Mouse (Mus musculus) hindbrain, embryonic 11.5 days (tissue): ENCODE measurements around the gene Vgll4. TPM values are rescaled to one million over a fixed set of nuclear protein-coding genes. Genes with fewer than 3 reads are reported as not detected.

Experiments used
- ATAC-seq: fragments of 200-750 bp; cut with Nextera tagmentation; 2 replicates; pipeline ENCODE4 v1.8.0; 2017; ENCODE audit warnings: mild to moderate bottlenecking, moderate TSS enrichment, moderate library complexity; ENCODE audit not compliant: low FRiP score
- DNase-seq: peaks from one replicate; pipeline ENCODE4 v3.0.0-alpha.2; 2015; ENCODE audit warnings: low spot score
- H3K27ac ChIP-seq: fragments of 300-500 bp; sonication (generic); 2 replicates; pipeline ENCODE4 v1.5.1; 2014; ENCODE audit warnings: mild to moderate bottlenecking, low read depth, low read length
- H3K27me3 ChIP-seq: fragments of 300-500 bp; sonication (generic); 2 replicates; pipeline ENCODE4 v1.6.1; 2014; ENCODE audit warnings: mild to moderate bottlenecking, low read length, moderate library complexity, mixed read lengths; ENCODE audit not compliant: control insufficient read depth, insufficient read depth
- H3K36me3 ChIP-seq: fragments of 300-500 bp; sonication (generic); 2 replicates; pipeline ENCODE4 v1.6.1; 2014; ENCODE audit warnings: mild to moderate bottlenecking, low read length, moderate library complexity, mixed read lengths; ENCODE audit not compliant: control insufficient read depth, insufficient read depth
- H3K4me1 ChIP-seq: fragments of 300-500 bp; sonication (generic); replicated peaks from 2 replicates; pipeline ENCODE4 v1.6.1; 2014; ENCODE audit warnings: low read length, mixed read lengths; ENCODE audit not compliant: control insufficient read depth, insufficient read depth
- H3K4me2 ChIP-seq: fragments of 300-500 bp; sonication (generic); replicated peaks from 2 replicates; pipeline ENCODE4 v1.6.1; 2014; ENCODE audit warnings: mild to moderate bottlenecking, low read depth, low read length
- H3K4me3 ChIP-seq: fragments of 300-500 bp; sonication (generic); 2 replicates; pipeline ENCODE4 v1.5.1; 2014; ENCODE audit warnings: low read depth, low read length
- H3K9ac ChIP-seq: fragments of 300-500 bp; sonication (generic); 2 replicates; pipeline ENCODE4 v1.6.1; 2014; ENCODE audit warnings: low read depth, low read length
- H3K9me3 ChIP-seq: fragments of 300-500 bp; sonication (generic); 2 replicates; pipeline ENCODE4 v1.6.1; 2016; ENCODE audit warnings: low read length; ENCODE audit not compliant: control insufficient read depth
- WGBS: fragments of 180-500 bp; shearing (Covaris S2); extraction: QIAGEN DNeasy Blood & Tissue Kit; methylation state at CpG from one replicate; pipeline ENCODE4 v1.1.7; 2014; 5-methylcytosine and 5-hydroxymethylcytosine counted together
- polyA plus RNA-seq: library from polyadenylated mRNA; unstranded; fragments of >200 nt; fragmentation: Nextera tagmentation; extraction: Ambion mirVana; gene quantifications from 2 replicates; pipeline ENCODE4 v1.2.1, GENCODE M21; 2014

Vgll4 gene
- polyA plus RNA-seq, 1 experiment from 2014 or later, result 59.3 TPM

GRCm38 (mm10) chr6:114988619-114988980, 18.8 kb upstream of the Vgll4 start:
- Histone ChIP-seq H3K36me3 (no peaks in the 10 kb centered on the region), H3K4me3 (no peak overlapping the region), H3K4me1 (no peaks in the 10 kb centered on the region), H3K27ac (no peak overlapping the region), H3K27me3 (no peaks in the 10 kb centered on the region), H3K4me2 (no peak overlapping the region), H3K9me3 (no peaks in the 10 kb centered on the region), H3K9ac (no peak overlapping the region)
- DNase-seq (no peak), ATAC-seq (no peak)
- 58% methylated on average over 3 of the region's 3 CpGs for WGBS

DNA sequence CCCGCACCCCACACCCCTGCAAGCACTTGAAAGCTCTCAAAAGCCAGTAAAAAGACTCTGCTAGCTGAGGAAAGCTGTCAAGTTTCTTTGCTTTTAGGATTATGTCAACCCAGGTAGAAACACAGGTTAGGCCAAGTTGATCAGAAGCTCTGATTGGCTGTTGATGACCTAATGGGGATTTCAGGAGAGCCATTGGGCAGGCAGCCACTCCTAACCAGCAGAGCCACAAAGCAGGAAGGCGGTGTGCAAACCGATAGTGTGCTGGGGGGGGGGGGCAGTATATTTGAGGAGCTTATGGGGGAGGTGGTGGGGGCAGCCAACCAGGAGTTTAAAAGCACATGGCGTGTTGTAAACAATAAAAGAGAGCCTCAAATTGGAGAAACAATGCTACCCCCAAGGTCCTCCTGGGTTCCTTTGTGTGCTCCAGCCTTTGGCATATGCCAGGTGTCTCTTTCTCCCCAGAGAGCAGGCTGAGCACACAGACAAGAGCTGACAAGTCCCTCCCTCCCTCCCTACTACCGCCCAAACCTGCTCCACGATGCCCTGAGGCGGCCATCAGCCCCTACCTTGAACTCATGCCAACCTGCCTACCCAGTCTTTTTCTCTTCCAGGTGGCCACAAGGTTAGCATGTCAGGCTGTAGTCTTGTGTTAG, 18.3 kb upstream of the Vgll4 start:
- 77% methylated on average over 7 of the region's 7 CpGs for WGBS
- DNase-seq (no peak), ATAC-seq (no peak)
- no peaks in the 10 kb centered on the region for H3K9me3 ChIP-seq
- no peaks in the 10 kb centered on the region for H3K4me1 ChIP-seq
- H3K27ac ChIP-seq, result no peak overlapping the region
- H3K36me3 ChIP-seq, result no peaks in the 10 kb centered on the region
- H3K4me3 ChIP-seq, result no peak overlapping the region
- H3K27me3 ChIP-seq, result no peaks in the 10 kb centered on the region
- no peak overlapping the region for H3K9ac ChIP-seq
- H3K4me2 ChIP-seq, result no peak overlapping the region

DNA sequence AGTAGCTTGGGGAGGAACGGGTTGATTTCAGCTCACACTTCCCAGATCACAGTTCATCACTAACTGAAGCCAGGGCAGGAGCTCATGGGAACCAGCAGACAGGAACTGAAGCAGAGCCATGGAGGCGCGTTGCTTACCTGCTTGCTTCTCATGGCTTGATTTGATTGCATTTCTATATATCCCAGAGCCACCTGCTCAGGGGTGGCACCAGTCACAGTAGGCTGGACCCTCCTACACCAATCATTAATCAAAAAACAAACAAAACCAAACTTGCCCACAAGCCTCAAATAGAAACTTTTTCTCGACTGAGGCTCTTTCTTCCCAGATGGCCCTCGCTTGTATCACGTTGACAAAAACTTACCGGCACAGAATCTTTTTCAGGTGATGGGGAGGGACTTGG, 12.9 kb upstream of the Vgll4 start:
- no peak overlapping the region for H3K9ac ChIP-seq
- H3K36me3 ChIP-seq, result no peaks in the 10 kb centered on the region
- no peak overlapping the region for H3K4me3 ChIP-seq
- WGBS, result 79% methylated on average over 7 of the region's 7 CpGs
- no peaks in the 10 kb centered on the region for H3K9me3 ChIP-seq
- no peak overlapping the region for H3K4me2 ChIP-seq
- no peak overlapping the region for H3K27ac ChIP-seq
- no peaks in the 10 kb centered on the region for H3K4me1 ChIP-seq
- ATAC-seq (no peak), DNase-seq (no peak)
- no peaks in the 10 kb centered on the region for H3K27me3 ChIP-seq

DNA sequence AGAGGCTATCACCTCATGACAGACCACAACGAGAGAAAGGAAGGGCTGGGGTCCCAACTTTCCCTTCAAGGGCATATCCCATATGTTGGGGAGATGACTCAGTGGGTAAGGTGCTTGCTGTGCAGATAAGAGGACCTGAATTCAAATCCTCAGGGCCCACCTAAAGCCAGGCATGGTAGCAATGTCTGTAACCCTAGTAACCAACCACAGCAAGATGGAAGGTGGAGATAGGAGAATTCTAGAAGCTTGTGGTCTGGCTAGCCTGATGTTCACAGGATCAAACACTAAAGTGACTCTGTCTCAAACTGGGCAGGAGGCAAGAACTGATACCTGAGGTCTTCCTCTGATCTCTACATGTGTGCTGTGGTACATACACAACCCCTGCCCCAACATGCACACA, 9.9 kb upstream of the Vgll4 start:
- Histone ChIP-seq H3K9me3 (no peaks in the 10 kb centered on the region), H3K4me1 (no peaks in the 10 kb centered on the region), H3K27ac (no peak overlapping the region), H3K4me3 (no peak overlapping the region), H3K27me3 (no peaks in the 10 kb centered on the region), H3K36me3 (no peaks in the 10 kb centered on the region), H3K4me2 (no peak overlapping the region), H3K9ac (no peak overlapping the region)
- ATAC-seq (no peak), DNase-seq (no peak)
- 58% methylated on average over 1 of the region's 1 CpGs for WGBS

- Histone ChIP-seq H3K27ac (no peak overlapping the region), H3K4me2 (no peak overlapping the region), H3K4me1 (no peaks in the 10 kb centered on the region), H3K36me3 (no peaks in the 10 kb centered on the region), H3K4me3 (no peak overlapping the region), H3K27me3 (no peaks in the 10 kb centered on the region), H3K9ac (no peak overlapping the region), H3K9me3 (no peaks in the 10 kb centered on the region)
- WGBS, result 83% methylated on average over 7 of the region's 7 CpGs
- no peak for ATAC-seq
- DNase-seq, result no peak
Observed at GRCm38 (mm10) chr6:114976915-114977419, 7.2 kb upstream of the Vgll4 start.

- peaks cover 4% of the 10 kb centered on the region for H3K27me3 ChIP-seq
- H3K4me3 ChIP-seq, result no peak overlapping the region
- 88% methylated on average over 1 of the region's 1 CpGs for WGBS
- no peak for ATAC-seq
- H3K4me1 ChIP-seq, result no peaks in the 10 kb centered on the region; the same call in 1 of the 2 replicates
- H3K9me3 ChIP-seq, result no peaks in the 10 kb centered on the region
- no peak overlapping the region for H3K4me2 ChIP-seq
- H3K36me3 ChIP-seq, result no peaks in the 10 kb centered on the region
- no peak overlapping the region for H3K27ac ChIP-seq
- DNase-seq, result no peak
- H3K9ac ChIP-seq, result no peak overlapping the region
Observed at GRCm38 (mm10) chr6:114974331-114974730, 4.5 kb upstream of the Vgll4 start.

DNA sequence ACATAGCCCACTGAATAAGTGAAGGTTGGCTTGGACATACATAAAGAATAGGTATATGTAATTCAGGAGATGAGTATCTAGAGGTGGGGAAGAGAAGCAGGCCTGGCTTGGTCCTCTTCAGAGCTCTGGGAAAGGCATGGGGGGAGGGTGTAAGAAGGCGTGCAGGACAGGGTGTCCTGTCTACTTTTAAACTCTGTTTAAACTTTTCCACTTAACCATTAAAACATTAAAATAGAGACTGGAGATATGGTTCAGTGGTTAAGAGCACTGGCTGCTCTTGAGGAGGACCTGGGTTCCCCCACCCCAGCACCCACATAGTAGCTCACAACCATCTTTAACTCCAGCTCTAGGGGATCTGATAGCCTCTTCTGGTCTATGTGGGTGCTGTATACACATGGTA, 3.2 kb upstream of the Vgll4 start:
- Histone ChIP-seq H3K27ac (no peak overlapping the region), H3K4me1 (no peaks in the 10 kb centered on the region; the same call in 1 of the 2 replicates), H3K9me3 (no peaks in the 10 kb centered on the region), H3K27me3 (peaks cover 9% of the 10 kb centered on the region), H3K36me3 (no peaks in the 10 kb centered on the region), H3K9ac (no peak overlapping the region), H3K4me3 (no peak overlapping the region), H3K4me2 (no peak overlapping the region)
- DNase-seq (no peak), ATAC-seq (no peak)
- 77% methylated on average over 1 of the region's 1 CpGs for WGBS

DNA sequence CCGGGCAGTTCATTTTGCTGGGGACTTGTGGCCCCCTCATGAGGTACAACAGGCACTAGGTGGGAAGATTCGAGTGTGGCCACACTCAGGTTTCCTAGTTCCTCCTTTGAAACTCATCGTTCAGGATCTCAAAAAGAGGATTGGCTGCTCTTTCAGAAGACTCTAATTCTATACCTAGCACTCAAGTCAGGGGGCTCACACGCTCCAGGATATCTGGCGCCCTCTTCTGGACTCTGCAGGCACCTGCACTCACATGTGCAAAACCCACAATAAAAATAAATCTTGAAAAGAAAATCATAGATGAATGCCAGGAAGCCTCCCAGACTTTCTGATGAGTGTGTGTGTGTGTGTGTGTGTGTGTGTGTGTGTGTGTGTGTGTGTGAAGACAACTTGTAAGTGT, 1.1 kb upstream of the Vgll4 start:
- H3K9me3 ChIP-seq, result no peaks in the 10 kb centered on the region
- WGBS, result 72% methylated on average over 5 of the region's 5 CpGs
- peak; percentile 37 for DNase-seq
- H3K27me3 ChIP-seq, result peaks cover 13% of the 10 kb centered on the region
- ATAC-seq, result no peak
- no peaks in the 10 kb centered on the region for H3K36me3 ChIP-seq
- no peak overlapping the region for H3K9ac ChIP-seq
- H3K4me2 ChIP-seq, result no peak overlapping the region
- no peak overlapping the region for H3K4me3 ChIP-seq
- H3K27ac ChIP-seq, result no peak overlapping the region
- H3K4me1 ChIP-seq, result no peaks in the 10 kb centered on the region; the same call in 1 of the 2 replicates

- DNase-seq, result peak; percentile 26
- Histone ChIP-seq H3K9ac (no peak overlapping the region), H3K4me2 (no peak overlapping the region), H3K9me3 (no peaks in the 10 kb centered on the region), H3K4me1 (no peaks in the 10 kb centered on the region; the same call in 1 of the 2 replicates), H3K4me3 (no peak overlapping the region), H3K27me3 (peaks cover 13% of the 10 kb centered on the region), H3K27ac (no peak overlapping the region), H3K36me3 (no peaks in the 10 kb centered on the region)
- 29% methylated on average over 6 of the region's 6 CpGs for WGBS
- ATAC-seq, result no peak
Observed at GRCm38 (mm10) chr6:114970386-114970785, 592 bp upstream of the Vgll4 start.
